Mouse (Mus musculus) heart, adult 8-10 months (tissue): ENCODE results near the gene Leng8. TPM values are rescaled to one million over a fixed set of nuclear protein-coding genes. Genes with fewer than 3 reads are reported as not detected.

Experiments used
- total RNA-seq, 4 experiments: library from RNA; stranded (reverse); gene quantifications; 2 replicates each; pipeline ENCODE4 v1.2.4; 2022

The Leng8 gene
- total RNA-seq, 4 experiments from 2014 or later, result 27.1 to 49.5 (median 38.6) TPM

Other genes with a start within 250 kb of the Leng8 start
- under 1 TPM in 2 of 4 experiments, not detected in 2; 0.14 to 0.28 TPM for gene Gm14548, start 238.9 kb upstream of the Leng8 start, total RNA-seq
- under 1 TPM in 2 of 4 experiments, not detected in 2; 0.24 to 0.63 TPM for gene Lilra6, start 221.5 kb upstream of the Leng8 start, total RNA-seq
- 1 to 10 TPM in 3 of 4 experiments, under 1 TPM in 1; 0.84 to 2.0 (median 1.7) TPM for gene Lair1, start 73.8 kb upstream of the Leng8 start, total RNA-seq
- gene Ttyh1, start 17.6 kb upstream of the Leng8 start, total RNA-seq, result 1 to 10 TPM in 2 of 4 experiments, under 1 TPM in 2; 0.79 to 1.7 (median 0.95) TPM
- gene Leng9, start 13.3 kb downstream of the Leng8 start, total RNA-seq, result 1 to 10 TPM; 2.8 to 3.7 (median 3.6) TPM
- 1 to 10 TPM; 3.8 to 7.5 (median 4.6) TPM for gene Cdc42ep5, start 27.8 kb downstream of the Leng8 start, total RNA-seq
- gene Lilra5, start 100.7 kb downstream of the Leng8 start, total RNA-seq, result 1 to 10 TPM in 2 of 4 experiments, under 1 TPM in 2; 0.82 to 1.4 (median 1.1) TPM
- gene Ncr1, start 200.7 kb downstream of the Leng8 start, total RNA-seq, result under 1 TPM in 1 of 4 experiments, not detected in 3; 0.23 TPM